Mouse (Mus musculus) stomach, postnatal 0 days (tissue): Measurements from ENCODE around the gene Hist1h1t. TPM values are rescaled to one million over a fixed set of nuclear protein-coding genes. Genes with fewer than 3 reads are reported as not detected.

Experiments
- ATAC-seq: fragments of 200-750 bp; cut with Nextera tagmentation; 2 replicates; pipeline ENCODE4 v1.8.0; 2017; ENCODE audit not compliant: low FRiP score, low TSS enrichment
- DNase-seq: peaks from one replicate; pipeline ENCODE4 v3.0.0-alpha.2; 2016; ENCODE audit warnings: low spot score
- H3K27ac ChIP-seq: fragments of 300-500 bp; sonication (generic); replicated peaks from 2 replicates; pipeline ENCODE4 v1.5.1; 2014; ENCODE audit warnings: mild to moderate bottlenecking, control low read depth
- H3K27me3 ChIP-seq: fragments of 300-500 bp; sonication (generic); 2 replicates; pipeline ENCODE4 v1.6.1; 2014; ENCODE audit warnings: low read length; ENCODE audit not compliant: control insufficient read depth, insufficient read depth
- H3K36me3 ChIP-seq: fragments of 300-500 bp; sonication (generic); 2 replicates; pipeline ENCODE4 v1.6.1; 2014; ENCODE audit warnings: low read length, mixed read lengths; ENCODE audit not compliant: control insufficient read depth, insufficient read depth
- H3K4me1 ChIP-seq: fragments of 300-500 bp; sonication (generic); replicated peaks from 2 replicates; pipeline ENCODE4 v1.6.1; 2014; ENCODE audit warnings: antibody characterized with exemption; ENCODE audit not compliant: control insufficient read depth, insufficient read depth
- H3K4me2 ChIP-seq: fragments of 300-500 bp; sonication (generic); replicated peaks from 2 replicates; pipeline ENCODE4 v1.6.1; 2014; ENCODE audit warnings: low read depth, mild to moderate bottlenecking, control low read depth, moderate library complexity
- H3K4me3 ChIP-seq: fragments of 300-500 bp; sonication (generic); 2 replicates; pipeline ENCODE4 v1.5.1; 2014; ENCODE audit warnings: low read depth, low read length, control low read depth
- H3K9ac ChIP-seq: fragments of 300-500 bp; sonication (generic); 2 replicates; pipeline ENCODE4 v1.6.1; 2014; ENCODE audit warnings: mild to moderate bottlenecking, low read length, control low read depth, mixed read lengths
- H3K9me3 ChIP-seq: fragments of 300-500 bp; sonication (generic); 2 replicates; pipeline ENCODE4 v1.6.1; 2016; ENCODE audit warnings: low read length; ENCODE audit not compliant: control insufficient read depth
- CTCF ChIP-seq: IDR thresholded peaks from 2 replicates; pipeline ENCODE4 v1.5.1; 2016; ENCODE audit warnings: antibody characterized with exemption, low read depth, mild to moderate bottlenecking, moderate library complexity
- EP300 ChIP-seq: optimal IDR thresholded peaks from 2 replicates; pipeline ENCODE3; 2016; ENCODE audit warnings: antibody characterized with exemption
- WGBS: fragments of 180-500 bp; shearing (Covaris S2); extraction: QIAGEN DNeasy Blood & Tissue Kit; methylation state at CpG from one replicate; pipeline ENCODE4 v1.1.7; 2014; 5-methylcytosine and 5-hydroxymethylcytosine counted together
- polyA plus RNA-seq: library from polyadenylated mRNA; unstranded; fragments of >200 nt; fragmentation: Nextera tagmentation; extraction: Ambion mirVana; gene quantifications from 2 replicates; pipeline ENCODE4 v1.2.1, GENCODE M21; 2015

Hist1h1t gene
- polyA plus RNA-seq, 1 experiment from 2014 or later, result not detected

GRCm38 (mm10) chr13:23687181-23687580 is 8.4 kb upstream of the Hist1h1t start:
- H3K27ac ChIP-seq, result no peak overlapping the region
- H3K9ac ChIP-seq, result no peak overlapping the region
- no peak overlapping the region for H3K4me3 ChIP-seq
- DNase-seq (no peak), ATAC-seq (no peak)
- no peak overlapping the region for H3K4me2 ChIP-seq
- no peaks in the 10 kb centered on the region for H3K36me3 ChIP-seq
- TF ChIP-seq EP300 (no peak), CTCF (no peak)
- WGBS, result 56% methylated on average over 4 of the region's 4 CpGs
- H3K9me3 ChIP-seq, result no peaks in the 10 kb centered on the region
- peaks cover 3% of the 10 kb centered on the region; the same call in 1 of the 2 replicates for H3K4me1 ChIP-seq
- H3K27me3 ChIP-seq, result no peaks in the 10 kb centered on the region

- Histone ChIP-seq H3K9me3 (no peaks in the 10 kb centered on the region), H3K4me2 (no peak overlapping the region), H3K4me3 (no peak overlapping the region), H3K9ac (no peak overlapping the region), H3K36me3 (no peaks in the 10 kb centered on the region), H3K27ac (no peak overlapping the region), H3K4me1 (no peaks in the 10 kb centered on the region), H3K27me3 (no peaks in the 10 kb centered on the region)
- ATAC-seq (no peak), DNase-seq (no peak)
- no peak for TF ChIP-seq CTCF
- no peak for TF ChIP-seq EP300
- 80% methylated on average over 7 of the region's 7 CpGs for WGBS
These were observed 7.7 kb upstream of the Hist1h1t start for GRCm38 (mm10) chr13:23687907-23688306.

GRCm38 (mm10) chr13:23688956-23689355 is 6.7 kb upstream of the Hist1h1t start:
- ATAC-seq (no peak), DNase-seq (no peak)
- Histone ChIP-seq H3K4me2 (no peak overlapping the region), H3K9me3 (no peaks in the 10 kb centered on the region), H3K36me3 (no peaks in the 10 kb centered on the region), H3K4me3 (no peak overlapping the region), H3K9ac (no peak overlapping the region), H3K27ac (no peak overlapping the region), H3K27me3 (no peaks in the 10 kb centered on the region), H3K4me1 (no peaks in the 10 kb centered on the region)
- TF ChIP-seq EP300 (no peak), CTCF (no peak)
- WGBS, result 93% methylated on average over 2 of the region's 2 CpGs

GRCm38 (mm10) chr13:23689459-23689858 is 6.2 kb upstream of the Hist1h1t start:
- no peaks in the 10 kb centered on the region for H3K36me3 ChIP-seq
- no peak overlapping the region for H3K27ac ChIP-seq
- H3K9ac ChIP-seq, result no peak overlapping the region
- H3K4me2 ChIP-seq, result no peak overlapping the region
- ATAC-seq (no peak), DNase-seq (no peak)
- no peaks in the 10 kb centered on the region for H3K27me3 ChIP-seq
- 64% methylated on average over 2 of the region's 2 CpGs for WGBS
- H3K9me3 ChIP-seq, result no peaks in the 10 kb centered on the region
- no peak overlapping the region for H3K4me3 ChIP-seq
- TF ChIP-seq EP300 (no peak), CTCF (no peak)
- no peaks in the 10 kb centered on the region for H3K4me1 ChIP-seq

- H3K9ac ChIP-seq, result no peak overlapping the region
- no peak overlapping the region for H3K27ac ChIP-seq
- 73% methylated on average over 6 of the region's 6 CpGs for WGBS
- H3K4me3 ChIP-seq, result no peak overlapping the region
- no peaks in the 10 kb centered on the region for H3K27me3 ChIP-seq
- ATAC-seq, result no peak
- DNase-seq, result no peak
- H3K4me2 ChIP-seq, result no peak overlapping the region
- no peaks in the 10 kb centered on the region for H3K4me1 ChIP-seq
- TF ChIP-seq EP300, result no peak
- no peak for TF ChIP-seq CTCF
- no peaks in the 10 kb centered on the region for H3K9me3 ChIP-seq
- no peaks in the 10 kb centered on the region for H3K36me3 ChIP-seq
These were observed 1.7 kb upstream of the Hist1h1t start for GRCm38 (mm10) chr13:23693856-23694440.

- no peaks in the 10 kb centered on the region for H3K27me3 ChIP-seq
- H3K4me2 ChIP-seq, result no peak overlapping the region
- no peaks in the 10 kb centered on the region for H3K4me1 ChIP-seq
- ATAC-seq, result no peak
- DNase-seq, result no peak
- no peak overlapping the region for H3K27ac ChIP-seq
- H3K9ac ChIP-seq, result no peak overlapping the region
- 92% methylated on average over 9 of the region's 9 CpGs for WGBS
- no peak overlapping the region for H3K4me3 ChIP-seq
- no peak for TF ChIP-seq EP300
- no peak for TF ChIP-seq CTCF
- no peaks in the 10 kb centered on the region for H3K9me3 ChIP-seq
- no peaks in the 10 kb centered on the region for H3K36me3 ChIP-seq
These were observed 658 bp upstream of the Hist1h1t start for GRCm38 (mm10) chr13:23694956-23695355.
